Mouse (Mus musculus) brain, embryonic 14.5 days (tissue): ENCODE data around the gene Cgrrf1.
A peak's percentile ranks its signal among the peaks of the same experiment; 100 is the strongest.

Experiments used
- CTCF ChIP-seq: fragments of 200-500 bp; IDR thresholded peaks from 2 replicates; pipeline ENCODE4 v1.5.1; 2012; ENCODE audit warnings: inconsistent platforms, mild to moderate bottlenecking, moderate library complexity, borderline replicate concordance; ENCODE audit not compliant: insufficient read depth, insufficient read length; ENCODE audit errors: extremely low read depth
- POLR2A ChIP-seq: fragments of 200-500 bp; IDR thresholded peaks from 2 replicates; pipeline ENCODE4 v1.6.1; 2012; ENCODE audit warnings: mild to moderate bottlenecking, inconsistent platforms, borderline replicate concordance; ENCODE audit not compliant: poor library complexity, insufficient read depth, insufficient read length, severe bottlenecking; ENCODE audit errors: extremely low read depth

DNA sequence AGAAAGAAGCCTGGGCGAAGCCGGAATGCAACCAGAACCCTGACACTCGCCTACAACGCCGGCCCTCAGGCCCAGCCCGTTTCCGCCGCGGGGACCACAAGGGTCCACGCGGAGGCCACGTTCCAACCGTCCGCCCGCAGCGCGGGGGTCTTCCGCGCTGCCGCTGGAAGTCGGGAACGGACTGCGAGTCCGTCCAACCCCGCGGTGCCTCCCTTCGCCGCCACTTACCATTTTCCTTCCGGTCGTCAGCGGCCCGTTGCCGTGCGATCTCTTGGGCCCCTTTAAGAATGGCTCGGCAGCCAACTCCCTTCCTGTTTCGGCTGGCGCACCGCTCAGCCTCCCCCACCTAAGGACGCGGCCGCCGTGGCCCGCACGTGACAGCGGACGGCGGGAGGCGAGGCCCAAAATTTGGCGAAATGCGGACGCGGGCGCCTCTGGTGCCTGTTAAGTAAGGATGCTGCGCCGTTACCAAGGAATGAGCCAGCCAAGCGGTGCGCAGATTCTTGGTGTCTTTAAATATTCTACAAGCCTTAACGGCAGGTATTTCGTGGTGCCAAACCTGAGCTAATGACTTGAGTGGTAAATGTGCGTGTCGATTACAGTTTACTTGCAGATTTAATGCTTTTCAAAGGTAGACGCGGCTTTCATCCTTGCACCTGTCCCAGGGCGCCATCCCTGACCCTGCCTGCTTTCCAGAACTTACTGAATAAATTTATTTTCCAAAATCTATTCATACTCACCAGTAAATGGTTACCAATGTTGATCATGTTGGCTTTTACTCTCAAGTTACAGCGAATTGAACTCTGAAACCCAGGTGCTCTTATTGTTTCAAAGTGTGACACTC is 9.8 kb upstream of the Cgrrf1 start, which contains the start of gene Gmfb:
- TF ChIP-seq CTCF (peak; percentile 27; the same call in 1 of the 2 replicates), POLR2A (peak; percentile 50; the same call in 1 of the 2 replicates)
